Mouse (Mus musculus) heart, embryonic 12.5 days (tissue): ENCODE measurements around the gene Olfr213. TPM values are rescaled to one million over a fixed set of nuclear protein-coding genes. Genes with fewer than 3 reads are reported as not detected.

ENCODE experiments used
- ATAC-seq: fragments of 200-750 bp; cut with Nextera tagmentation; 2 replicates; pipeline ENCODE4 v1.8.0; 2017; ENCODE audit warnings: moderate TSS enrichment, moderate library complexity; ENCODE audit not compliant: insufficient number of reproducible peaks, low FRiP score
- H3K27ac ChIP-seq: fragments of 300-500 bp; sonication (generic); 2 replicates; pipeline ENCODE4 v1.5.1; 2016; ENCODE audit warnings: mild to moderate bottlenecking, moderate library complexity; ENCODE audit not compliant: poor library complexity, severe bottlenecking
- H3K27me3 ChIP-seq: fragments of 300-500 bp; sonication (generic); replicated peaks from 2 replicates; pipeline ENCODE4 v1.6.1; 2016; ENCODE audit warnings: mild to moderate bottlenecking, moderate library complexity
- H3K36me3 ChIP-seq: fragments of 300-500 bp; sonication (generic); 2 replicates; pipeline ENCODE4 v1.6.1; 2016; ENCODE audit warnings: mild to moderate bottlenecking, moderate library complexity
- H3K4me1 ChIP-seq: fragments of 300-500 bp; sonication (generic); replicated peaks from 2 replicates; pipeline ENCODE4 v1.6.1; 2016; ENCODE audit warnings: mild to moderate bottlenecking
- H3K4me2 ChIP-seq: fragments of 300-500 bp; sonication (generic); 2 replicates; pipeline ENCODE4 v1.6.1; 2016; ENCODE audit warnings: mild to moderate bottlenecking, moderate library complexity
- H3K4me3 ChIP-seq: fragments of 300-500 bp; sonication (generic); 2 replicates; pipeline ENCODE4 v1.5.1; 2016; ENCODE audit warnings: mild to moderate bottlenecking
- H3K9ac ChIP-seq: fragments of 300-500 bp; sonication (generic); 2 replicates; pipeline ENCODE4 v1.6.1; 2016; ENCODE audit warnings: mild to moderate bottlenecking, moderate library complexity
- H3K9me3 ChIP-seq: fragments of 300-500 bp; sonication (generic); replicated peaks from 2 replicates; pipeline ENCODE4 v1.6.1; 2016; ENCODE audit warnings: mild to moderate bottlenecking, moderate library complexity
- WGBS: fragments of 180-500 bp; shearing (Covaris S2); methylation state at CpG from one replicate; pipeline ENCODE4 v1.1.7; 2016; 5-methylcytosine and 5-hydroxymethylcytosine counted together
- polyA plus RNA-seq: library from polyadenylated mRNA; unstranded; fragments of >200 nt; fragmentation: Nextera tagmentation; extraction: Ambion mirVana; gene quantifications from 2 replicates; pipeline ENCODE4 v1.2.1, GENCODE M21; 2016

Olfr213 gene
- polyA plus RNA-seq, 1 experiment from 2014 or later, result not detected

DNA sequence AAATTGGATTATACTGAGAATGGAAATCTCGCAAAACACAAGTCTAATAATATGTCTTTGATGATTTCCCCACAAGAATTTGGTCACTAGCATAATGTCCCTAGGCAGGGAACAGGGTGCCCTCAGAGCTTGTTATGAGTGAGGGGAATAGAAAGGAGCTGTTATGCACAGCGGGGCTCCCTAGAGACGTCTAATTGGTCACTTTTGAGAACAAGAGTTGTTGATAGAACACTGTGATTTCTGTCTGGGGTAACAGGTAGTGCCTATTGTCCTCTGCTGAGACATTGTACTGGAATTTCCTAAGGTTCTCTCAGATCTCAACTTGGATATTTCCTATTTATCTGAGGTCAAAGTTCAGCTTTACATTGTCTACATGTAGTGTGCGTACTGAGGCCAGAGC is 45.8 kb downstream of the Olfr213 start, which contains the start of gene Olfr215:
Gene Olfr215, minus strand, starts transcription at position 101 of the 400 bp plus-strand sequence.
- no peaks in the 10 kb centered on the region for H3K27me3 ChIP-seq
- H3K36me3 ChIP-seq, result no peaks in the 10 kb centered on the region
- H3K9ac ChIP-seq, result no peak within 1 kb of the TSS
- H3K9me3 ChIP-seq, result no peaks in the 10 kb centered on the region
- H3K4me2 ChIP-seq, result no peak within 1 kb of the TSS
- 71% methylated on average over 4 of the region's 4 CpGs for WGBS
- H3K4me1 ChIP-seq, result no peaks in the 10 kb centered on the region
- ATAC-seq, result no peak
- H3K27ac ChIP-seq, result no peak within 1 kb of the TSS
- no peak within 1 kb of the TSS for H3K4me3 ChIP-seq

Other genes with a start within 250 kb of the Olfr213 start
- 35.3 and 35.7 TPM in 2 replicates for gene March8, start 200.4 kb upstream of the Olfr213 start, polyA plus RNA-seq
- 2.6 and 2.7 TPM in 2 replicates for gene Alox5, start 77.3 kb upstream of the Olfr213 start, polyA plus RNA-seq
- not detected in 2 replicates for gene Olfr211, start 49.4 kb upstream of the Olfr213 start, polyA plus RNA-seq
- gene Olfr212, start 31.9 kb upstream of the Olfr213 start, polyA plus RNA-seq, result not detected in 2 replicates
- gene Gm5580, start 12.7 kb downstream of the Olfr213 start, polyA plus RNA-seq, result 0.33 TPM in 2 replicates
- not detected in 2 replicates for gene Olfr214, start 15.8 kb downstream of the Olfr213 start, polyA plus RNA-seq
- not detected in 2 replicates for gene Olfr215, start 45.7 kb downstream of the Olfr213 start, polyA plus RNA-seq
- 95.4 and 97.7 TPM in 2 replicates for gene Zfp422, start 90.5 kb downstream of the Olfr213 start, polyA plus RNA-seq
- gene Depp1, start 112.2 kb downstream of the Olfr213 start, polyA plus RNA-seq, result 4.0 and 4.9 TPM in 2 replicates
- gene Rassf4, start 135.5 kb downstream of the Olfr213 start, polyA plus RNA-seq, result 5.6 and 6.5 TPM in 2 replicates
- 0.06 and 0.08 TPM in 2 replicates for gene Tmem72, start 178.5 kb downstream of the Olfr213 start, polyA plus RNA-seq